Mouse (Mus musculus): Measurements from ENCODE around the gene Cd72. TPM values are rescaled to one million over a fixed set of nuclear protein-coding genes. Genes with fewer than 3 reads are reported as not detected.
A peak's percentile ranks its signal among the peaks of the same experiment; 100 is the strongest.

Cd72 gene
- total RNA-seq, 2 experiments from 2014 or later: 1.9 to 3.2 TPM

DNA sequence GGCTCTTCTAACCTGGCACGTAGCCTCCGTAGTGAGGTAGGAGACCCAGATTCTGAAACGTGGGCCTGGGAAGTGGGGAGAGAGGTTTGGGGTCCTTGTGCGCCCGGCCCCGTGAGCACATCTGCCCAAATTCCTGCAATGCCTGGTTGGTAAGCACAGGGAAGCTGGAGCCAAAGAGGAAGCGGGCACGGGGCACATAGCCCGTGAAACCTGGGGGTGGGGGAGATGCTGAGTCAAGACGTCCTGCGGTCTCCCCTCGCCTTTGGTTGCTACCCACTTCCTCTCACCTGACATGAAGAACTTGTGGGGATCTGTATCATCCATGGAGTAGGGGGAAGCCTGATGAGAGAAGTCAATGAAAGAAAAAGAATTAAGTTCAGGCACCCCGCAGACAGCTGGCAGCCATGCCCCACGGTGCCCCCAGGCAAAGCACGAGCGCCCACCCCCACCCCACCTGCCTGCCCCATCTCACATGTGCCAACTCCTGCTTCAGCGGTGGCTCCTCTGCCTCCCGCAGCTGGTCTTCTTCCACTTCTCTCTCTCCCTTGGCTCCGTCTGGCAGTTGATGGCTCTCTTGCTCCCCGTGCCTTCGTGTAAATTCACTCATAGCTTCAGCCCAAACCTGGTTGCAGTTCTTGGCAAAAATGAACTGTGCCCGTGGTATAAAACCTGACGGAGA, 26.8 kb downstream of the Cd72 start:
- no peak for DNase-seq

- no peak for DNase-seq
Measured at GRCm38 (mm10) chr4:43426487-43426886, 27.9 kb downstream of the Cd72 start.

DNA sequence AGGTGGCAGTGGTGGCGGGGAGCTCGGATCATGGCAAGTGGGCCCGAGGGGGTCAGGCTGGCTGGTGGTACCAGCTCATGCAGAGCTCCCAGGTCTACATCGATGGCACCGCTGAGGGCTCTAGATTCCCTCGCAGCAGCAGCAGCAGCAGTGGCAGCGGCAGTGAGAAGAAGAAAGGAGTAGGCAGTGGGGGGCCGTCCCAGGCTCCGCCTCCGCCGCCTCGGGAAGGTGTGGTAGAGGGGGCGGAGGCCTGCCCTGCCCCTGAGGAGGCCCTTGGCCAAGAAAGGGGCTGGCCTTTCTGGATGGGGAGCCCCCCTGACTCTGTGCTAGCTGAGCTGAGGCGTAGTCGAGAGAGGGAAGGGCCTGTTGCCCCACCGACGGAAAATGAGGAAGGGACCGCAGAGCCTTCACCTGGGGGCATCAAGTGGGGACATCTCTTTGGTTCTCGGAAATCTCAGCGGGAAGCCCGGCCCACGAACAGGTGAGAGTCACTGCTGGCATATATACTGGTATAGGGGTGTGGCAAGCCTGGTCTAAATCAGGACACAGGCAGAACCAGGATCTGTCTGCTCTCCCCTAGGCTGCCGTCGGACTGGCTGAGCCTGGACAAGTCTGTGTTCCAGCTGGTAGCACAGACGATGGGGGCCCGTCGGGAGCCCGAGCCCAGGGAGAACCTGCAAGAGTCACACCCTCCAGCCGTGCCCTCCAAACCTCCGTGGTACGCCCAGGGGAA, 28.6 kb downstream of the Cd72 start:
- DNase-seq: peak; percentile 46

- DNase-seq: no peak
Measured at GRCm38 (mm10) chr4:43425197-43425596, 29.2 kb downstream of the Cd72 start.

GRCm38 (mm10) chr4:43424072-43424471, 30.4 kb downstream of the Cd72 start:
- no peak for DNase-seq

DNA sequence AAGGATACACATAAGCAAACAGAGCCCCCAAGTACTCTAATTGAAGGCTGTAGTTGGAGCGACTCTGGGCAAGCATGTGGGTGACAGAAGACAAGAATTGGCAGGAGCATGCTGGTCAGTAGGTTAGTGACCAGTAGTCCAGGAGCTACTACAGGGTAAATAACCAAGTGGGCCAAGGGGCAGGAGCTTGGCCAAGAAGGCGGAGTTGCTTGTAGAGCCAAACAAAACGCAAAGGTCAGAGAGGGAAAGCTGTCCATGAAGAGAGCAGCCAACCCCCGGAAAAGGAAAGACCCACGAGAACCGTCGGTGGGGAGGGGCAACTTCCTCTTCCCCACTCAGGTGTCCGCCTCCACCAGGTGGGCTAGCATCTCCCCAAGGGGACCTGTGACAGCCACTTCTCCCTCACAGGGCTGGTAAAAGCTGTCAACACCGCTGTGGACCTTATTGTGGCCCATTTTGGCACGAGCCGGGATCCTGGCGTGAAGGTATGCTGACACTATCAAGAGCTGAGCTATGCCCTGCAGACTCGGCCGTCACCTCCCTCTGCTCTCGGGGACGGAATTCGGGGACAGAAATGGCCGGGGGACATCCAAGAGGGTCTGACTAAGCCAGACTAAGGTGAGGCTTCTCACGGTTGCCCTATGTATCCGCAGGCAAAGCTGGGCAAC, 31.0 kb downstream of the Cd72 start:
- peak; percentile 79 for DNase-seq

DNA sequence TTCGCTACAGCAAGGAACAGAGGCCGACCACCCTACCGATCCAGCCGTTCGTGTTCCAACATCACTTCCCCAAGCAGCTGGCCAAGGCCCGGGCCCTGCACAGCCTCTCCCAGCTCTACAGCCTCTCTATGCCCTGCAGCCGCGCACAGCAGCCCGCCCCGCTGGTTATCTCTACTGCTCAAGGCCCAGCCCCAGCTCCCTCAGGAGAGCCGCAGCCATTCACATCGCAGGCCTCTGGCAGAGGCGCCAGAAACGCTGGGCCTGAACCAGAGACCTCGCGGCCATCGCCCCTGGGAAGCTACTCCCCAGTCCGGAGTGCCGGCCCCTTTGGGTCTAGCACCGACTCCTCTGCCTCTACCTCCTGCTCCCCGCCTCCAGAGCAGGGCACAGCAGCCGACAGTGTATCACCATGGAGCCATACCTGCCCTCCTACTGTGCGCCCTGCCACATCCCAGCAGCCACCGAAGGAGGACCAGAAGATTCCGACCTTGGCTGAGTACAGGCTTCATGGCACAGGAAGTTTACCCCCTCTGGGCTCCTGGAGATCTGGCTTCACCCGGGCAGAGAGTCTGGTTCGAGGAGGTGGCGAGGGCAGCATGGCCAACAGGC, 32.7 kb downstream of the Cd72 start:
- DNase-seq: no peak

GRCm38 (mm10) chr4:43420305-43420704, 34.1 kb downstream of the Cd72 start:
- DNase-seq: peak; percentile 85

DNA sequence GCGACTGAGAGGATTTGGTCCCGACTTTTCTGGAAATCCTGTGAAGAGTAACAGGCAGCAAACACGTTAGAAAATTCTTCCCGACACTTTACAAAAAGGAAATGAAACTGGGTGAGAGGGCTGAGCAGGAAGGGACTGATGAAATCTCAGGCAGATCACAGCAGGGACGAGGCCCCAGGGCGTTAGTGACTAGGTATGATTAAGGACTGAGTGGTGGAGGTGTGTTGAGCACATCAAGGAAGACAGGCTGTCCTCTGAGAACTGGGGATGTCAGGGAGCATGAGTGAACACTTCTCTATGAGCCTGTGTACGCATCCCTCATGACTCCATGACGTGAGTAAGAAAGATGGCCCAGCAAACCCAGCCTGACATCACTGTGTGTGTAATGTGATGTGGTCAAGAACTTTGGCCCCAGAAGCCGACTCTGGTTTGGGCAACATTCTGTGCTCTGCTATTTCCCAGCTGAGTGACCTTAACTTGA, 34.6 kb downstream of the Cd72 start:
- no peak for DNase-seq

DNA sequence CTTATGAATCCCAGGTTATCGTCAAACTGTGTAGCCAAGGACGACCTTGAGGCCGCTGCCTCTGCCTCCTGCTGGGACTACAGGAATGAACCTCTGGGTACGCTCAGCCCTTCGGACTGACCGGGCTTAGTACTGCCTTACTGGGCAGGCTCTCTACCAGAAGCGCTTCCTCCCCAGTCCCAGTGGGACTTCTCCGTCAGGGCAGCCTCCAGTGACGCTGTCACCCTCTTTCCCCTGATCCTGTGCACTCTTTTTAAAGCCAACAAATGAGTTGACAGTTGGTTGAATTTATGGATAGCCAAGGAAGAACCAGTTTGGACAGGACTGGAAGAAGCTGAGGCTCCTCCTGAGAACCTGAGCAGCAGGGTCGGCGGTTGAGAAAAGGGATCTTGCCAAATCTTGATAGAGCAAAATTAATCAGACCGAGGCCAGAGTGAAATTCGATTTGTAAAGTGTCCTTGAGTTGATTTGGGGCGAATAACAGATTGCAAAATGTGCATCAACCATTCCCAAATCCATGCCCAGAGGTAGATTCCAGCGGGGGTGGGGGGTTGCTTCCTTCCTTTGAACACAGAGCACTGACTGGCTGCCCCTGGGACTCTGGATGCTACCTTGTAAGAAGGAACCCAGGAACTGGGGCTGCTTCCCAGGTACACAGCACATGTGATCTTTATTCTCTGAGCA, 35.3 kb downstream of the Cd72 start:
- DNase-seq: peak; percentile 72

- no peak for DNase-seq
Measured at GRCm38 (mm10) chr4:43418450-43418849, 36.0 kb downstream of the Cd72 start.

- DNase-seq: no peak
Measured at GRCm38 (mm10) chr4:43417269-43418062, 37.0 kb downstream of the Cd72 start.

DNA sequence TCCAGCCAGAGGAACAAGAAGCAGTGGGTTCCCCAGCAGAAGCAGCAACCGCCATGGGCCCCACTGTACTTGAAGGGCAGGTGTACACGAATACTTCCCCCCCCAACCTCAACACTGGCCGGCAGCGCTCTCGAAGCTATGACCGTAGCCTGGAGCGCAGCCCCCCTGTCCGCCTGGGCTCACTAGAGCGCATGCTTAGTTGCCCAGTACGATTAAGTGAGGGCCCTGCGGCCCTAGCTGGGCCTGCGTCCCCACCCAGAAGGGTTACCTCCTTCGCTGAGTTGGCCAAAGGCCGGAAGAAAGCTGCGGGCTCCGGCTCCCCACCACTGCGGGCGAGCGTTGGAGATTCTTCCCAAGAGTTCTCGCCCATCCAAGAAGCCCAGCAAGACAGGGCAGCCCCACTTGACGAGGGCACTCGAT, 38.3 kb downstream of the Cd72 start:
- no peak for DNase-seq

DNA sequence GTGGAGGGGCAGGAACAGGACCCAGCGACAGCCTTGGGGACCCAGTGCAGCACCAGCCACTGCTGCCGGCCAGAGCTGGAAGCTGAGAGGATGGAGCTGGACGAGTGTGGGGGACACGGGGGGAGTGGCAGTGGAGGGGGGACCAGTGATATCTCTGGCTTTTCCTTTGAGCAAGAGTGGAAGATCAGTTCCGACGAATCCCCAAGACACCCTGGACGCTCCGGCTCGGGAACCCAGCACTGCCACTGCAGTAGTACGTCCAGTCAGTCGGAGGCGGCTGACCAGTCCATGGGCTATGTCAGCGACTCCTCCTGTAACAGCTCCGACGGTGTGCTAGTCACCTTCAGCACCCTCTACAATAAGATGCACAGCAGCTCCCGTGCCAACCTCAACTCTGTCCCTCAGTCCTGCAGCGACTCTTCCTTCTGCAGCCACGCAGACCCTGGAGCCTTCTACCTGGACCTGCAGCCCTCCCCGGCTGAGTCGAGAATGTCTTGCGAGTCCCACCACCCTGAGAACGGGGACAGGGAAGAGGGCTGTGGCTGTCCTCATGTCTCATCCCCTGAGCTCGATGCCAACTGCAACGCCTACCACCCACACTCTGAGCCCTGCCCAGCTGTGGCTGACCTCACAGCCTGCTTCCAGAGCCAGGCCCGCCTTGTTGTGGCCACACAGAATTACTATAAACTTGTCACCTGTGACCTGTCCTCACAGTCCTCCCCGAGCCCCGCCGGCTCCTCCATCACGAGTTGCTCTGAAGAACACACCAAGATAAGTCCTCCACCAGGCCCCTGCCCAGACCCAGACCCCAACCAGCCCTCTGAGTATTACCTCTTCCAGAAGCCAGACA, 39.0 kb downstream of the Cd72 start:
- DNase-seq: no peak

GRCm38 (mm10) chr4:43414761-43415160, 39.7 kb downstream of the Cd72 start:
- DNase-seq: no peak

DNA sequence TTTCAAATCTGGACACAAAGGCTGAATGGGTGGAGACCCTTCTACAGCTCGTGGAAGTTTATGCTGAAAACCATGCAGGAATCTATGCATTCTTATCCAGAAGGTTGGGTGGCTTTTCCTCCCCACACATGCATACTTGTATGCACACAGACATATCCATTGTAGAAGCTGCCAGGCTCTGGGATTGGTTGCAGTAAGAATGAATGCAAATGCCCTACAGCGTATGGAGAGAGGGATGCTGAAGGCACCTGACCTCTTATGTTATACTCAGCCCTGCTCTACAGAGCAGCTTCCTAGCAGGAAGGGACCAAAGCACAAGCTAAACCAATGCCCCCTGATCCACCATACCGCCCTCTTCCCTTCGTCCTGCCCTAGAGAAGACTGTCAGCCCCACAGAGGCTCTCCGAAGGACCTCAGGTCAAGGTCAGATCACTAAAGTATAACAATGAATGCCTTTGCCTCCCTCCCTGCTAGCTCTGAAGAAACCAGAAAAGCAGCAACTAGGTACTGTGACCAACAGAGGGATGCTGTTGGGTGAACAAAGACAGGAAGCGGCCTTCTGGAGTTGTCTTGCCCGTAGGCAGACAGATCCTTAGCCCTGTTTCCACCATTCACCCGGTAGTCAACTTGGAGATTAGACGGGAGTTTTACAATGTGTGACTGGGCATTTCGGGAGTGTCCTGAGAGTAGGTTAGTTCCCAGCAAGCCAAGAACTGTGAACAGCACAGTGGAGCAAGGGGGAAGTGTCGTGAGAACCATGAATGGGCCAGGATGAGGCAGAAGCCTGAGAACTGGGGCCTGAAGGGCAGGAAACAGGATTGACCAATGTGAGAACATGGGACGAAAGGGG, 47.1 kb downstream of the Cd72 start:
- no peak for DNase-seq

GRCm38 (mm10) chr4:43406162-43406971, 48.1 kb downstream of the Cd72 start:
- DNase-seq: peak; percentile 84

- DNase-seq: no peak
Measured at GRCm38 (mm10) chr4:43404697-43405096, 49.7 kb downstream of the Cd72 start.

All from adrenal gland, postnatal 10 days (tissue).